Mouse (Mus musculus): ENCODE measurements around the gene Rsl1d1.

DNA sequence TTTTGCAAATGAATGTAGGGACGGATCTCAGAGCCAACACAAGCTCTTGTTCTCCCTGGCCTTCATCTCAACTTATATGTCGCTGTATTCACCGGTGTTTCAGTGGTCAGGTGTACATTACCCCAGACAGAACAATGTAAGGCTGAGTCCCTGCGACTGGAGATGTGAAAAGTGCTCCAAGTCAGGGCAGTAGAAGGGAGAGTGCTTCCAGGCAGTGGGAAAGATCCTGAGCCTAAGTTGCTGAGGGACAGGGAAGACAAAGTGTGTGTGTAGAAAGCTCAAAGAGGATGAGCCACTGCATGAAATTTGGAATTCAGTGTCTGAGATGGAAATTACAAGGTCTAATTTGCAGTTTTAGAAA, 26.3 kb downstream of the Rsl1d1 start:
- TF ChIP-seq CTCF (IDR thresholded peaks at IDR 0.05; ENCODE audit: insufficient read depth, low read depth, low read length) = no peak
- no peak for TF ChIP-seq POLR2A (IDR thresholded peaks at IDR 0.05; ENCODE audit: insufficient read depth, low read depth, low read length)
